Mouse (Mus musculus) embryonic stem cell, embryonic (primary cell): ENCODE data around the gene Tfb1m.

Experiments
- CTCF ChIA-PET, 4 experiments: fragments of 300-600 bp in 2 of 4; fragments of 350-600 bp in 2 of 4; sonication (Branson Sonifier 250); formaldehyde crosslinking; loops; one replicate each; lab custom pipeline; 2022; ENCODE audit warnings: inconsistent platforms in 2 of 4; lab: Charles Lee
- POLR2A ChIA-PET, 4 experiments: fragments of 300-600 bp in 2 of 4; fragments of 350-600 bp in 2 of 4; sonication (Branson Sonifier 250); formaldehyde crosslinking; loops; one replicate each; lab custom pipeline; 2022; ENCODE audit warnings: antibody characterized with exemption in 4 of 4, inconsistent platforms in 1 of 4; lab: Charles Lee

Tfb1m gene

DNA sequence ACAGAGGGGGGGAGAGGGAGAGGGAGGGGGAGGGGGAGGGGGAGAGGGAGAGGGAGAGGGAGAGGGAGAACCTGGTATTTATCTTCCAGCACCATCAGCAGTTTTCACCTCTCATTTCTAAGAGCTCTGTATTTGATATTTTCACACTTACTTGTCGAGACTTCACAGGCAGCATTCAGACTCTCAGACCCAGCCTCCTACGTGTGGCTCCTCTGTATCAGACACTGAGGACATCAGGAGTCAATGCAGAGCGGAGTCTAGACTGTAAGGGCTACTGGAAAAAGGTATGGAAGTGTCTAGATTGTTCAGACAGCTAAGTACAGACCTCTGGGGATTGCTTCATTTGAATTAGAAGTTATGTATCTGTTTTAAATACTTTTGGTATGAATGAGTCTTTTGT lies 28.1 kb downstream of the Tfb1m start:
- ChIA-PET POLR2A (interaction anchor here in 3 of 4 experiments (0.5 to 4.1 kb wide), 7 partner anchors 8 to 421 kb away, joined by 3 to 31 read pairs (median 3); no protein-coding TSS in a partner anchor), CTCF (no interaction called here)

DNA sequence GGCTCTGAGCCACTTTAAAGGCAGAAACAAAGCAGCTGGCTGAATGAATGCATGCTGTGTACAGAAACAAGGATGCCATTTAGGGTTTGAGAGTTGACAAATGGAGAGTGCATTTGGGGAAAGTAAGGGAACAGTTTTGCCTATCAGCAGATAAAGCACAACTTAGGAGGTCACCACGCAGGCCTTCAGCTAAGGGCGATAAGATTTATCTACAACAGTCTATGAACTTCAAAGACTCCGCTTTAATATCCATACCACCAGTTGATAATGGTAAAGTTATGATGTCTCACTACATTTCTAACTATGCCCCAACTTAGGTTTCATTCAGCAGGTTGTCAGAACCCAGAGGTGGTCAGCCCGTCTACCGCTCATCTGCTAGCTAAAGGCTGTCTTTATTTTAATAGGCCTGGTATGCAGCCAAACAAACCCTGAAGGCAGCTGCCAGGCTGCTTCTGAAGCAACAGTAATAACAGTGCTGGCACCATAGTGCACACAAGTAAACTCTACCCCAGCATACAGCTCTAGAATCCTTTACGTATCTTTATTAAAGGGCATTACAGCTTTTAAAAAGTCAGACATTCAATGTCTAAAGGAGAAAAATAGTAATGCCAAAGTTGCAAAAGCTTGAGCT lies 29.6 kb downstream of the Tfb1m start:
- ChIA-PET POLR2A (interaction anchor here in 1 of 4 experiments (1.2 to 4.1 kb wide), 2 partner anchors 10 to 29 kb away, joined by 3 to 31 read pairs; partner anchors contain the start of gene Tfb1m), CTCF (interaction anchor here in 1 of 4 experiments (0.6 kb wide), 1 partner anchor 251 kb away, joined by 4 read pairs; no protein-coding TSS in a partner anchor)

- ChIA-PET POLR2A (interaction anchor here in 1 of 4 experiments (1.1 to 2.7 kb wide), 2 partner anchors 10 to 37 kb away, joined by 4 to 10 read pairs; partner anchors contain the start of gene Tfb1m), CTCF (no interaction called here)
Measured at GRCm38 (mm10) chr17:3520344-3520743, 37.2 kb downstream of the Tfb1m start.

- ChIA-PET POLR2A (interaction anchor here in 2 of 4 experiments (1.1 to 4.4 kb wide), 4 partner anchors 9 to 15 kb away, joined by 3 to 31 read pairs (median 8); no protein-coding TSS in a partner anchor), CTCF (interaction anchor here (0.7 to 1.8 kb wide), 11 partner anchors 16 to 1815 kb away, joined by 3 to 8 read pairs (median 3); partner anchors contain the start of genes Tfb1m (in 2 of the 4) and Cldn20 (in 1 of the 4))
Measured at GRCm38 (mm10) chr17:3516406-3516805, 41.2 kb downstream of the Tfb1m start.

GRCm38 (mm10) chr17:3515851-3516250 lies 41.7 kb downstream of the Tfb1m start:
- POLR2A ChIA-PET = interaction anchor here in 2 of 4 experiments (0.7 to 4.4 kb wide), 5 partner anchors 8 to 41 kb away, joined by 3 to 31 read pairs (median 6); partner anchors contain the start of gene Tfb1m (in 1 of the 2)

GRCm38 (mm10) chr17:3514316-3514715 lies 43.3 kb downstream of the Tfb1m start:
- CTCF ChIA-PET = no interaction called here
- POLR2A ChIA-PET = interaction anchor here in 1 of 4 experiments (0.5 kb wide), 1 partner anchor 1103 kb away, joined by 3 read pairs; no protein-coding TSS in a partner anchor

More at GRCm38 (mm10) chr17:3515851-3516250, 41.7 kb downstream of the Tfb1m start:
- CTCF ChIA-PET = interaction anchor here (0.7 to 1.8 kb wide), 10 partner anchors 17 to 1816 kb away, joined by 3 to 8 read pairs (median 3); partner anchors contain the start of genes Tfb1m (in 2 of the 4) and Cldn20 (in 1 of the 4)

DNA sequence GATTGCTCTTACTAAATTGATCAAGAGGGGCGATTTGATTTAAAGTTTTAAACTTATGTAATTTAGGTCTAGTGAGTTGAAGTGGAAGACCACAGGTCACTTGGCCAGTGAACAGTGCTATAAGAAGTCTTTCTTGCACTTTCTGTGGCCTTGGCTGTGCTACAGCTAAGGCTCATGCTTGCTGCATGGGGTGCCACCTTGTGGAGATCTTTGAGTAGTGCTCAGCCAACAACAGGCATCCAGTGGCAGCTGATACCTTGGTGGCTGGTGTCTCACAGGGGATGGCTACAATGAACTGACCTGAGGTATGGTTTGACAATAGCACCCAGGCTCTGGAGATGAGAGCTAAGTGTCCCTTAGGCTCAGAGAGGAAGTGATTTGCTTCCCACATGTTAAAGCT lies 47.7 kb downstream of the Tfb1m start:
- POLR2A ChIA-PET = interaction anchor here in 3 of 4 experiments (0.9 to 1.6 kb wide), 7 partner anchors 12 to 58 kb away, joined by 3 to 6 read pairs (median 3); partner anchors contain the start of gene Tfb1m (in 1 of the 3)
- CTCF ChIA-PET = interaction anchor here (0.5 to 3.5 kb wide), 36 partner anchors 9 to 776 kb away, joined by 3 to 36 read pairs (median 4); partner anchors contain the start of genes Cldn20 (in 1 of the 4) and Tfb1m (in 1 of the 4)

- CTCF ChIA-PET = interaction anchor here in 3 of 4 experiments (0.6 to 2.3 kb wide), 5 partner anchors 8 to 55 kb away, joined by 4 to 7 read pairs (median 5); no protein-coding TSS in a partner anchor
- POLR2A ChIA-PET = interaction anchor here in 1 of 4 experiments (0.8 to 1.3 kb wide), 3 partner anchors 13 to 48 kb away, joined by 3 to 4 read pairs (median 3); no protein-coding TSS in a partner anchor
Measured at GRCm38 (mm10) chr17:3506508-3506907, 51.1 kb downstream of the Tfb1m start.

DNA sequence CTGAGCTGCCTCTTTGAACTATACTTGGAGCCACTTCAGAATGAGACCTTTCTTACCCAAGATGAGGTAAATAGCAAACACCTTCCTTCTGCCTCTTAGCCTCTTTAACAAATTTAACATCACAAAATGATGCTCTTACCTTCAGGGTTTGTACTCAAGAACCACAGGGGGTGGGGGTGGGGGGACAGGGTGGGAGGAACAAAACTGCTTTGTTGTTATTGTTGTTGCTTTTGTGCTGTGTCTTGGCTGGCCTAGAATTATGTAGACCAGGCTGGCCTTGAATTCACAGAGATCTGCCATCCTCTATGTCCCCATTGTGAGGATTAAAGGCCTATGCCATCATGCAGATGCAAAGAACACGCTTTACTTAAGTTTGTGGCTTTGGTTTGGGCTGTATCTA lies 51.9 kb downstream of the Tfb1m start:
- ChIA-PET CTCF (no interaction called here), POLR2A (interaction anchor here in 3 of 4 experiments (0.6 to 1.5 kb wide), 7 partner anchors 29 to 586 kb away, joined by 3 to 4 read pairs (median 3); partner anchors contain the start of gene Tfb1m (in 1 of the 3))

- CTCF ChIA-PET = interaction anchor here in 1 of 4 experiments (1.3 to 2.0 kb wide), 3 partner anchors 9 to 52 kb away, joined by 3 to 9 read pairs (median 5); no protein-coding TSS in a partner anchor
- POLR2A ChIA-PET = interaction anchor here in 1 of 4 experiments (1.4 to 1.6 kb wide), 2 partner anchors 30 to 56 kb away, joined by 3 to 5 read pairs; partner anchors contain the start of gene Tfb1m
Measured at GRCm38 (mm10) chr17:3500936-3501335, 56.6 kb downstream of the Tfb1m start.

GRCm38 (mm10) chr17:3500076-3500475 lies 57.5 kb downstream of the Tfb1m start:
- POLR2A ChIA-PET = interaction anchor here in 1 of 4 experiments (0.5 kb wide), 1 partner anchor 18 kb away, joined by 5 read pairs; no protein-coding TSS in a partner anchor
- CTCF ChIA-PET = interaction anchor here in 2 of 4 experiments (1.0 to 2.0 kb wide), 4 partner anchors 10 to 51 kb away, joined by 3 to 9 read pairs (median 4); no protein-coding TSS in a partner anchor

GRCm38 (mm10) chr17:3499468-3499867 lies 58.1 kb downstream of the Tfb1m start:
- ChIA-PET POLR2A (interaction anchor here in 1 of 4 experiments (0.5 kb wide), 1 partner anchor 18 kb away, joined by 5 read pairs; no protein-coding TSS in a partner anchor), CTCF (interaction anchor here in 2 of 4 experiments (1.0 to 2.0 kb wide), 2 partner anchors 10 to 48 kb away, joined by 4 to 9 read pairs; no protein-coding TSS in a partner anchor)

DNA sequence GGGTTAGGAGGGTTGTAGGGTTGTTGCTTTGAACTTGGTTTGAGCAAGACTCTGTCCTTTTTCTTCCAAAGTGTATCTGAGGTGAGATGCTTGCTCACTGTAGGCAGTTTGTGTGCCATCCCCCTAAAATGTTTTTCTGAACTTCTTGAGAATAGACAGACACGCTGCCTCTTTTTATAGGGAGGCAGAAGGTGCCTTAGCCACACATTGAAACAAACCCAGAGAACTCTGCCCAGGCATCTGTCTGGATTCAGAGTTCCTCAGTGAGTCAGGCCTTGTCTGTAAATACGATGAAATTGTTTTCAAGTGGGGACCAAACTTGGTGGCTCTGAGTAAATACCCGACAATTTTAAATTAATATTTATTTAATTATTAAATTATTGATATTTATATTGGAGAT lies 59.0 kb downstream of the Tfb1m start:
- CTCF ChIA-PET = interaction anchor here (0.6 to 1.8 kb wide), 55 partner anchors 8 to 1869 kb away, joined by 3 to 36 read pairs (median 4); partner anchors contain the start of genes Tfb1m (in 2 of the 4) and Cldn20 (in 1 of the 4)
- POLR2A ChIA-PET = interaction anchor here (0.6 to 1.7 kb wide), 7 partner anchors 11 to 414 kb away, joined by 3 to 6 read pairs (median 4); no protein-coding TSS in a partner anchor

DNA sequence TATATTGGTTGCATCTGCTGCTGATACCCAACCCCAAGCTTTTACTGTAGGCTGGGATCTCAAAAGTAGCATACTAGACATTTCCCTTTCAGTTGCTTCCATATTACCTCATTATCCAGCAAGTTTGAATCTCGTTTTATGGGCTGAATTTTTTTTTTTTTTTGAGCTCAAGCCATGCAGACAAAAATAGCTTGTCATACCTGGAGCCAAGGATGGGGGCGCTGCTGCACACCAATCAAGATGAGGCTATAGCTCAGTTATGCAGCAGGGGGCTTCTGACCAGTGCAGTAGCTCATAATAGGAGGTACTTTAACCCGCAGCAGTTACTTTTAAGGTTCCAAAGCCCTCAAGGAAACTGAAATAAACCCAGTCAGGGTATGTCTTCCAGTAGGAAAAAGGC lies 59.5 kb downstream of the Tfb1m start:
- POLR2A ChIA-PET = interaction anchor here (0.6 to 1.7 kb wide), 9 partner anchors 11 to 413 kb away, joined by 3 to 6 read pairs (median 4); no protein-coding TSS in a partner anchor

DNA sequence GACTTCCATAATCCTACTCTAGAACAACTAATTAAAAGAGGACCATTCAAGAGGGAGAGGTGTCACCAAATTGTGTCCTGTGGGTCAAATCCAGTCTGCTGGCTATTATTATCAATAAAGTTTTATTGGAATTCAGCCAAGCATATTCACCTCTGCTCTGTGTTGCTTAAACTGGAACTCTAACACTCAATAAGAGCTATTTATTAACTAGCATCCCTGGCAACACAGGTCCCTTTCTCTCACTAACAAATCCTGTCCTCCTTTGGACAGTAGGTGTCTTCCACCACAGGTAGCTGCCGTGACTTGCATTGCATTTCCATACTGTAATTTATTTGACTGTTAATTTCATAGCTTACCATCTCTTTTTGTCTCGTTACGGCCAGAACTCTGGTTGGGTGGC lies 61.5 kb downstream of the Tfb1m start:
- ChIA-PET POLR2A (interaction anchor here in 2 of 4 experiments (0.6 to 1.3 kb wide), 2 partner anchors 35 to 483 kb away, joined by 3 read pairs; no protein-coding TSS in a partner anchor), CTCF (no interaction called here)

More for the DNA sequence above, 59.5 kb downstream of the Tfb1m start:
- CTCF ChIA-PET = interaction anchor here (0.6 to 1.8 kb wide), 63 partner anchors 9 to 1870 kb away, joined by 3 to 36 read pairs (median 4); partner anchors contain the start of genes Tfb1m (in 2 of the 4) and Cldn20 (in 1 of the 4)

DNA sequence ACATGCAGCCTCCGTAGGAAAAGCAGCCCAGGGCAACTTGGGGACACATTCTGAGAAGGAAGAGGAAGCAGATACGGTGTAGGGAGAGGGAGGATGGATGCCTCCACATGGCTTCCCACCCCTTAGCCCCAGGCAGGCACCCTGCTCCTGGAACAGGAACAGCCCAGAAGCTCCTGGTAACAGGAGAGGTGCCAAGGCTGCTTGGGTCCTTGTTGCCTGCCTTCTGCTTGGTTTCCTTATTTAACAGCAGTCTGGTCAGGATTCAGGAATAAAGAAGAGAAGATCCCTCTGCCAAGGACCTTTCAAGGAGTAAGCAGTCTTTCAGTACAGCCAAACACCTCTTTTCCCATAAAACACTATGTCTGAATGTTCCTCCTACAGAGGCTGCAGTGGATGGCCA lies 62.0 kb downstream of the Tfb1m start:
- POLR2A ChIA-PET = no interaction called here
- CTCF ChIA-PET = no interaction called here

DNA sequence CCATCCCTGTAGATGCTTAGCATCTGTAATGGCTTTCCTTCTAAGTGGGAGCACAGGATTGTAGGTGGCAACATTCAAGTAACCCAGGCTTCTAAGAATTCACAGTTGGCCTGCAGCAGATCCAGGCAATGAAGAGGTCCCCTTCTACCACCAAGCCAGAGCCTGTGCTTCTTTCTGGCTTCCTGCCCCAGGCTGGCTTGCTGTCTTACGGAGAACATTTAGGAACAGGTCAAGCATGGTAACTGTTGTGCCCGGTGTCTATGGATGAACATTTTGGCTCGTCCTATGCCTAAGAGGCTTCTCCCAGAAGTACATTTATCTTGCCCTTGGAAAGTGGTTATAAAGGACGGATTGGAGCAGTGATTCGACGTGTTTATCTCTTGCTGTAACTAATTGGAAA lies 65.9 kb downstream of the Tfb1m start:
- ChIA-PET POLR2A (no interaction called here), CTCF (no interaction called here)

GRCm38 (mm10) chr17:3491065-3491464 lies 66.5 kb downstream of the Tfb1m start:
- CTCF ChIA-PET = interaction anchor here in 1 of 4 experiments (1.2 kb wide), 1 partner anchor 40 kb away, joined by 3 read pairs; no protein-coding TSS in a partner anchor
- POLR2A ChIA-PET = interaction anchor here in 1 of 4 experiments (1.4 kb wide), 1 partner anchor 19 kb away, joined by 3 read pairs; no protein-coding TSS in a partner anchor
